Mouse (Mus musculus) heart, embryonic 16.5 days (tissue): ENCODE measurements at regions not wholly inside any gene's neighbourhood (a gene's known extent, or its start where the extent isn't known, plus 50 kb on each side); places are given as distances from the start of the nearest gene placed in this dataset.
"Not testable (repeated sequence)": the region's sequence is repeated elsewhere in the genome, so short reads cannot be mapped to it uniquely, and the experiment has no call there.

Experiments
- ATAC-seq: fragments of 200-750 bp; cut with Nextera tagmentation; replicated peaks from 2 replicates; pipeline ENCODE4 v1.8.0; 2017; ENCODE audit warnings: moderate number of reproducible peaks; ENCODE audit not compliant: insufficient read depth, low FRiP score; ENCODE audit errors: extremely low read depth
- H3K27ac ChIP-seq: fragments of 300-500 bp; sonication (generic); 2 replicates; pipeline ENCODE4 v1.5.1; 2014; ENCODE audit warnings: mild to moderate bottlenecking, low read length, control low read depth, moderate library complexity
- H3K27me3 ChIP-seq: fragments of 300-500 bp; sonication (generic); 2 replicates; pipeline ENCODE4 v1.6.1; 2014; ENCODE audit warnings: low read length, mixed read lengths; ENCODE audit not compliant: control insufficient read depth, insufficient read depth
- H3K36me3 ChIP-seq: fragments of 300-500 bp; sonication (generic); 2 replicates; pipeline ENCODE4 v1.6.1; 2014; ENCODE audit not compliant: control insufficient read depth, insufficient read depth
- H3K4me1 ChIP-seq: fragments of 300-500 bp; sonication (generic); 2 replicates; pipeline ENCODE4 v1.6.1; 2014; ENCODE audit warnings: low read length, mixed read lengths; ENCODE audit not compliant: control insufficient read depth, insufficient read depth
- H3K4me2 ChIP-seq: fragments of 300-500 bp; sonication (generic); 2 replicates; pipeline ENCODE4 v1.6.1; 2014; ENCODE audit warnings: low read depth, mild to moderate bottlenecking, control low read depth, low read length
- H3K4me3 ChIP-seq: fragments of 300-500 bp; sonication (generic); 2 replicates; pipeline ENCODE4 v1.5.1; 2014; ENCODE audit warnings: mild to moderate bottlenecking, control low read depth, low read length
- H3K9ac ChIP-seq: fragments of 300-500 bp; sonication (generic); 2 replicates; pipeline ENCODE4 v1.6.1; 2014; ENCODE audit warnings: low read length, control low read depth
- H3K9me3 ChIP-seq: fragments of 300-500 bp; sonication (generic); replicated peaks from 2 replicates; pipeline ENCODE4 v1.6.1; 2016; ENCODE audit warnings: low read length; ENCODE audit not compliant: control insufficient read depth
- WGBS: fragments of 180-500 bp; shearing (Covaris S2); extraction: QIAGEN DNeasy Blood & Tissue Kit; methylation state at CpG from one replicate; pipeline ENCODE4 v1.1.7; 2014; 5-methylcytosine and 5-hydroxymethylcytosine counted together

DNA sequence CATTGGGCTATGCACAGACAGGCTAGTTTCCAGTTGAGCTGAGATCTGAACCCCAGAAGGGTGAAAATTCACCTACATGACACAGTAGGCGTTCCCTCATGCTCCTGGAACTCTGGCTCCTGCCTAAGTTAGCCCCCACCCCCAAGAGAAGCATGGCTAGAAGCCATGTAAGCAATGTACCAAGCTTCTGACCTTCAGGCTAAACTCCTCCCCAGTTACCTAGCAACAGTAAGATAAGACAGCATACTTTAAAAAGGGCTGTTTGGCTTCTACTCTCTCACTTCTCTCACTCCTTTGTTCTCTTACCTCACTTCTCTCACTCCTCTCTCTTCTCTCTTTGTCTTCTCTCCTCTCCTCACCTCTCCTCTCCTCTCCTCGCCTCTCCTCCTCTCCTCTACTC lies 629.7 kb upstream of the Prmt6 start:
- ATAC-seq = 0 out of 2 replicates have a peak, but pooled peaks have one; percentile 32
- WGBS = 55% methylated on average over 2 of the region's 2 CpGs
- H3K36me3 ChIP-seq, H3K9ac ChIP-seq, H3K4me2 ChIP-seq, H3K4me3 ChIP-seq, H3K9me3 ChIP-seq, H3K27ac ChIP-seq, H3K27me3 ChIP-seq, H3K4me1 ChIP-seq: not testable (repeated sequence)

GRCm38 (mm10) chr3:110865989-110866388 lies 615.2 kb upstream of the Prmt6 start:
- WGBS = 63% methylated on average over 1 of the region's 1 CpGs
- Histone ChIP-seq H3K36me3 (no peaks in the 10 kb centered on the region), H3K27ac (no peak overlapping the region), H3K4me1 (no peaks in the 10 kb centered on the region), H3K27me3 (no peaks in the 10 kb centered on the region), H3K4me3 (no peak overlapping the region), H3K9me3 (no peaks in the 10 kb centered on the region), H3K9ac (no peak overlapping the region), H3K4me2 (no peak overlapping the region)
- ATAC-seq = no peak

DNA sequence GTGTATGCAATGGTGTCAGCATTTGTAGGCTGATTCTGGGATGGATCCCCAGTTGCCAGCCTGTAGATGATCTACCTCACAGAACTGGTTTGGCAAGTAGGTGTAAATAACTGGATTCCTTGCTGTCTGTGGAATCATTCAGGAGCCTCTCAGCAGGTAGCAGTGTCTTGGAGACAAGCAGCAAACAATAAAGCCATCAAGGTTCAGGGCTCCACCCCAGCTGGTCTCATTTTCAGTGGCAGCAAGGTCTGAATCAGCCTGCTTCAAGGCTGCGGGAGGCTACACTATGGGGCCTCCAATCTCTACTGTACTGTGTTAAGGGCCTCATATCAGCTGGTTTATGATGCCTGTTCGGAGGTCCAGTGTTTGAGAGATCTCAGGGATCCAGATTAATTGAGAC lies 596.4 kb upstream of the Prmt6 start:
- Histone ChIP-seq H3K27ac (no peak overlapping the region), H3K9me3 (no peaks in the 10 kb centered on the region), H3K36me3 (no peaks in the 10 kb centered on the region), H3K4me2 (no peak overlapping the region), H3K4me1 (no peaks in the 10 kb centered on the region), H3K9ac (no peak overlapping the region), H3K27me3 (no peaks in the 10 kb centered on the region), H3K4me3 (no peak overlapping the region)
- 56% methylated on average over 2 of the region's 2 CpGs for WGBS
- ATAC-seq = no peak

- no peaks in the 10 kb centered on the region for H3K4me1 ChIP-seq
- no peak overlapping the region for H3K4me2 ChIP-seq
- H3K27me3 ChIP-seq = no peaks in the 10 kb centered on the region
- no peak overlapping the region for H3K27ac ChIP-seq
- H3K9me3 ChIP-seq = no peaks in the 10 kb centered on the region
- H3K36me3 ChIP-seq = no peaks in the 10 kb centered on the region
- H3K4me3 ChIP-seq = no peak overlapping the region
- no peak overlapping the region for H3K9ac ChIP-seq
- 79% methylated on average over 3 of the region's 3 CpGs for WGBS
- ATAC-seq = no peak
Measured at GRCm38 (mm10) chr3:110820709-110821401, 570.1 kb upstream of the Prmt6 start.

GRCm38 (mm10) chr3:110789009-110789586 lies 538.3 kb upstream of the Prmt6 start:
- Histone ChIP-seq H3K27me3 (no peaks in the 10 kb centered on the region), H3K4me2 (no peak overlapping the region), H3K4me1 (peaks cover 5% of the 10 kb centered on the region), H3K4me3 (no peak overlapping the region), H3K9ac (no peak overlapping the region), H3K36me3 (no peaks in the 10 kb centered on the region), H3K9me3 (no peaks in the 10 kb centered on the region), H3K27ac (peak overlapping the region; percentile 23; the same call in 1 of the 2 replicates)
- WGBS = 20% methylated on average over 4 of the region's 4 CpGs
- ATAC-seq = peak; percentile 52; the same call in 1 of the 2 replicates

GRCm38 (mm10) chr3:110755266-110755665 lies 504.5 kb upstream of the Prmt6 start:
- no peak overlapping the region for H3K4me2 ChIP-seq
- no peak for ATAC-seq
- no peaks in the 10 kb centered on the region for H3K27me3 ChIP-seq
- no peak overlapping the region for H3K27ac ChIP-seq
- no peaks in the 10 kb centered on the region for H3K9me3 ChIP-seq
- H3K4me1 ChIP-seq = no peaks in the 10 kb centered on the region
- H3K36me3 ChIP-seq = no peaks in the 10 kb centered on the region
- no peak overlapping the region for H3K9ac ChIP-seq
- 90% methylated on average over 1 of the region's 1 CpGs for WGBS
- H3K4me3 ChIP-seq = no peak overlapping the region

- no peak overlapping the region for H3K4me2 ChIP-seq
- H3K4me1 ChIP-seq = no peaks in the 10 kb centered on the region
- no peak overlapping the region for H3K27ac ChIP-seq
- no peaks in the 10 kb centered on the region for H3K27me3 ChIP-seq
- WGBS = 43% methylated on average over 2 of the region's 2 CpGs
- no peak overlapping the region for H3K9ac ChIP-seq
- H3K9me3 ChIP-seq = no peaks in the 10 kb centered on the region
- H3K36me3 ChIP-seq = no peaks in the 10 kb centered on the region
- ATAC-seq = no peak
- no peak overlapping the region for H3K4me3 ChIP-seq
Measured at GRCm38 (mm10) chr3:110746273-110746672, 495.5 kb upstream of the Prmt6 start.

- Histone ChIP-seq H3K36me3 (no peaks in the 10 kb centered on the region), H3K27me3 (no peaks in the 10 kb centered on the region), H3K9ac (no peak overlapping the region), H3K4me1 (no peaks in the 10 kb centered on the region), H3K4me2 (no peak overlapping the region), H3K4me3 (no peak overlapping the region), H3K27ac (peak overlapping the region; percentile 25; the same call in 1 of the 2 replicates), H3K9me3 (no peaks in the 10 kb centered on the region)
- WGBS = 52% methylated on average over 4 of the region's 4 CpGs
- no peak; the same call in 1 of the 2 replicates for ATAC-seq
Measured at GRCm38 (mm10) chr3:110700122-110700521, 449.3 kb upstream of the Prmt6 start.

GRCm38 (mm10) chr3:110667525-110668005 lies 416.8 kb upstream of the Prmt6 start:
- WGBS = 34% methylated on average over 7 of the region's 7 CpGs
- Histone ChIP-seq H3K4me3 (no peak overlapping the region), H3K4me2 (no peak overlapping the region), H3K27me3 (no peaks in the 10 kb centered on the region), H3K27ac (no peak overlapping the region), H3K4me1 (no peaks in the 10 kb centered on the region), H3K36me3 (no peaks in the 10 kb centered on the region), H3K9ac (no peak overlapping the region), H3K9me3 (no peaks in the 10 kb centered on the region)
- ATAC-seq = no peak
